28 mouse cellular contexts compared by ENCODE assay signal in the genomic region with DNA sequence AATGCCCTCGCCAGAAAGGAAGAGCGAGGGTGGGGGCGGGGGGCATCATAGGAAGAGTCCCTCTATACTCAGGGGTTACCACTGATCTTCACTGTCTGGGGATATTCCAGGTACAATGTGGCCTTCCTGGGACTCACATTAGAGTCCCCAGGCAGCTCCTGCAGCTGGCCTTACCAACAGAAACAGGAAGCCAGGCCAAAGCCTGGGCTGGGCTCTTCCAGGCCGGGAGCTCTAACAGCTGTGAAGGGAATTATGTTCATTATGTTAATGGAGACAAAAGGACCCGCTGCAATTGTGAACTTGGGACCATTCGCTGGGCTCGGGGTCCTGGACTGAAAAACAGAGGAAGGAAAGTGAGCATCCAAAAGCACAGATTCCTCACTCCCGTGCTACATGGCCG.
DNase-seq lines count a peak whose midpoint lies in the region; ATAC-seq lines count a peak whose summit lies in the region.
"Had no signal": no experiment of that assay in that cellular context is flagged by ENCODE, and none has a peak within 500 bp of the region (broad histone marks: within the 10 kb centered on the region; RNA-seq: fewer than 3 reads in every experiment).

No protein-coding gene starts in this region.

- WGBS in midbrain, embryonic 10.5 days: 75% methylated on average over 9 of the region's 9 CpGs
- 52% methylated on average over 9 of the region's 9 CpGs for WGBS in midbrain, embryonic 15.5 days
- 43% methylated on average over 9 of the region's 9 CpGs for WGBS in neural tube, embryonic 14.5 days

- H3K4me3 ChIP-seq in midbrain, embryonic 10.5 days: no peak overlapping the region
- no peak overlapping the region for H3K4me3 ChIP-seq in midbrain, embryonic 15.5 days
- no peak overlapping the region for H3K4me3 ChIP-seq in brown adipose tissue, adult 24 weeks (ENCODE audit: insufficient read depth, low read depth, low read length)
- H3K4me3 ChIP-seq in neural tube, embryonic 14.5 days (ENCODE audit: low read depth, low read length): no peak overlapping the region
- H3K4me3 ChIP-seq: embryonic facial prominence, embryonic 13.5 days; forebrain, embryonic 10.5 days; heart, embryonic 12.5 days; intestine, embryonic 15.5 days; limb, embryonic 10.5 days; limb, embryonic 15.5 days; liver, embryonic 13.5 days; megakaryocyte, embryonic 14.5 days; myocyte had no signal

- H3K27me3 ChIP-seq in midbrain, embryonic 10.5 days (ENCODE audit: low read depth, poor library complexity, severe bottlenecking): no peaks in the 10 kb centered on the region
- no peaks in the 10 kb centered on the region for H3K27me3 ChIP-seq in midbrain, embryonic 15.5 days (replicated peaks)
- H3K27me3 ChIP-seq in neural tube, embryonic 14.5 days (ENCODE audit: control insufficient read depth, insufficient read depth, low read length): no peaks in the 10 kb centered on the region
- H3K27me3 ChIP-seq: embryonic facial prominence, embryonic 13.5 days; heart, embryonic 12.5 days; intestine, embryonic 15.5 days; limb, embryonic 15.5 days; liver, embryonic 13.5 days; megakaryocyte, embryonic 14.5 days; Patski had no signal

- DNase-seq in heart, adult 11 months: peak; percentile 97
- no peak for DNase-seq in heart, postnatal 25 days (ENCODE audit: low spot score)
- no peak for DNase-seq in midbrain, embryonic 10.5 days (ENCODE audit: low spot score)
- DNase-seq in right cerebral cortex, postnatal 36 days (ENCODE audit: low spot score in 2 of 2): no peak
- DNase-seq: adrenal gland, postnatal 10 days; cerebellum, adult 18-20 months; cerebellum, postnatal 10 days; gastrocnemius, postnatal 14 days; kidney, adult 2 months; kidney, postnatal 4 days; layer of hippocampus, postnatal 36 days; liver, embryonic 13.5 days; lung, adult 18-20 months; lung, postnatal 4 days had no signal

- intact Hi-C loops in heart, postnatal 25 days (cut with DNase I): no loop called here

- H3K36me3 ChIP-seq in midbrain, embryonic 10.5 days: no peaks in the 10 kb centered on the region
- no peaks in the 10 kb centered on the region for H3K36me3 ChIP-seq in midbrain, embryonic 15.5 days (replicated peaks)
- H3K36me3 ChIP-seq in neural tube, embryonic 14.5 days (ENCODE audit: control insufficient read depth, insufficient read depth, low read length): no peaks in the 10 kb centered on the region
- H3K36me3 ChIP-seq: embryonic facial prominence, embryonic 13.5 days; forebrain, embryonic 10.5 days; heart, embryonic 12.5 days; intestine, embryonic 15.5 days; limb, embryonic 10.5 days; limb, embryonic 15.5 days; liver, embryonic 13.5 days had no signal

- ATAC-seq in midbrain, embryonic 15.5 days (replicated peaks): no peak
- no peak for ATAC-seq in neural tube, embryonic 14.5 days (ENCODE audit: low read depth)
- ATAC-seq: forebrain, embryonic 16.5 days; intestine, embryonic 15.5 days; lung, postnatal 0 days; Patski had no signal

- no peak overlapping the region for H3K4me2 ChIP-seq in midbrain, embryonic 15.5 days
- no peak overlapping the region for H3K4me2 ChIP-seq in neural tube, embryonic 14.5 days (ENCODE audit: low read depth, low read length)
- H3K4me2 ChIP-seq: embryonic facial prominence, embryonic 13.5 days; heart, embryonic 12.5 days; intestine, embryonic 15.5 days; limb, embryonic 15.5 days; liver, embryonic 13.5 days had no signal

- H3K27ac ChIP-seq in midbrain, embryonic 10.5 days (replicated peaks): 0 out of 2 replicates have a peak overlapping the region, but pooled peaks have one; percentile 20
- H3K27ac ChIP-seq in midbrain, embryonic 15.5 days: no peak overlapping the region
- H3K27ac ChIP-seq in brown adipose tissue, adult 24 weeks (replicated peaks; ENCODE audit: low read depth, low read length): peak overlapping the region; percentile 41
- peak overlapping the region; percentile 62 for H3K27ac ChIP-seq in neural tube, embryonic 14.5 days (ENCODE audit: low read depth, low read length)
- H3K27ac ChIP-seq: embryonic facial prominence, embryonic 13.5 days; intestine, embryonic 15.5 days; limb, embryonic 10.5 days; limb, embryonic 15.5 days; liver, embryonic 13.5 days had no signal

- H3K4me1 ChIP-seq in midbrain, embryonic 10.5 days: peaks cover 11% of the 10 kb centered on the region
- peaks cover 1% of the 10 kb centered on the region for H3K4me1 ChIP-seq in midbrain, embryonic 15.5 days
- H3K4me1 ChIP-seq in brown adipose tissue, adult 24 weeks (ENCODE audit: control insufficient read depth, insufficient read depth, insufficient read length, low read length): peaks cover 7% of the 10 kb centered on the region
- H3K4me1 ChIP-seq in neural tube, embryonic 14.5 days (ENCODE audit: control insufficient read depth, insufficient read depth, low read length): peaks cover 15% of the 10 kb centered on the region
- H3K4me1 ChIP-seq: intestine, embryonic 15.5 days; liver, embryonic 13.5 days; megakaryocyte, embryonic 14.5 days had no signal

- no peaks in the 10 kb centered on the region for H3K9me3 ChIP-seq in midbrain, embryonic 10.5 days (replicated peaks)
- no peaks in the 10 kb centered on the region for H3K9me3 ChIP-seq in midbrain, embryonic 15.5 days
- no peaks in the 10 kb centered on the region for H3K9me3 ChIP-seq in neural tube, embryonic 14.5 days (ENCODE audit: control insufficient read depth, low read length)
- H3K9me3 ChIP-seq: embryonic facial prominence, embryonic 13.5 days; forebrain, embryonic 10.5 days; heart, embryonic 12.5 days; intestine, embryonic 15.5 days; limb, embryonic 10.5 days; limb, embryonic 15.5 days; liver, embryonic 13.5 days had no signal

- H3K9ac ChIP-seq in midbrain, embryonic 15.5 days: no peak overlapping the region
- no peak overlapping the region for H3K9ac ChIP-seq in neural tube, embryonic 14.5 days (replicated peaks; ENCODE audit: low read depth, low read length)
- H3K9ac ChIP-seq: embryonic facial prominence, embryonic 13.5 days; heart, embryonic 12.5 days; intestine, embryonic 15.5 days; limb, embryonic 15.5 days; liver, embryonic 13.5 days had no signal
